Mouse (Mus musculus): ENCODE measurements around the gene Scn4a.

Gene Scn4a

GRCm38 (mm10) chr11:106273811-106274210 lies 79.3 kb downstream of the Scn4a start:
- in situ Hi-C loops (cut with MboI, MseI): loop anchor here in 1 of 2 experiments (25.0 kb wide), 1 partner anchor 1737 kb away; no protein-coding TSS in a partner anchor

- in situ Hi-C loops (cut with MboI, MseI): loop anchor here in 1 of 2 experiments (25.0 kb wide), 1 partner anchor 1736 kb away; no protein-coding TSS in a partner anchor
These were observed 79.8 kb downstream of the Scn4a start for GRCm38 (mm10) chr11:106273311-106273684.

- in situ Hi-C loops (cut with MboI, MseI): loop anchor here in 1 of 2 experiments (25.0 kb wide), 1 partner anchor 1735 kb away; no protein-coding TSS in a partner anchor
These were observed 80.3 kb downstream of the Scn4a start, which contains the start of gene Smarcd2 for GRCm38 (mm10) chr11:106272644-106273310. TSS of gene Smarcd2 (minus strand) at chr11:106272972.

GRCm38 (mm10) chr11:106271794-106272643 lies 81.1 kb downstream of the Scn4a start:
- in situ Hi-C loops (cut with MboI, MseI): loop anchor here in 1 of 2 experiments (25.0 kb wide), 1 partner anchor 1735 kb away; no protein-coding TSS in a partner anchor

- in situ Hi-C loops (cut with MboI, MseI): loop anchor here in 1 of 2 experiments (25.0 kb wide), 1 partner anchor 1734 kb away; no protein-coding TSS in a partner anchor
These were observed 81.8 kb downstream of the Scn4a start for GRCm38 (mm10) chr11:106271131-106271793.

GRCm38 (mm10) chr11:106269060-106269431 lies 84.0 kb downstream of the Scn4a start:
- in situ Hi-C loops (cut with MboI, MseI): loop anchor here in 1 of 2 experiments (25.0 kb wide), 1 partner anchor 1732 kb away; no protein-coding TSS in a partner anchor

Data from T-helper 17 cell (primary cell).